Mouse (Mus musculus) liver, postnatal 0 days (tissue): ENCODE data around the gene Gm20696.

Source experiments
- CTCF ChIP-seq: sonication (generic); IDR thresholded peaks from 2 replicates; pipeline ENCODE4 v1.5.1; 2016; ENCODE audit warnings: antibody characterized with exemption, low read depth
- EP300 ChIP-seq: IDR thresholded peaks from 2 replicates; pipeline ENCODE4 v1.6.1; 2016; ENCODE audit warnings: antibody characterized with exemption, low read depth, mild to moderate bottlenecking

GRCm38 (mm10) chr6:99221147-99221546, 445.4 kb downstream of the Gm20696 start:
- no peak for TF ChIP-seq CTCF
- TF ChIP-seq EP300 = no peak
